Mouse (Mus musculus): ENCODE measurements around the gene Cyp2c65.

DNA sequence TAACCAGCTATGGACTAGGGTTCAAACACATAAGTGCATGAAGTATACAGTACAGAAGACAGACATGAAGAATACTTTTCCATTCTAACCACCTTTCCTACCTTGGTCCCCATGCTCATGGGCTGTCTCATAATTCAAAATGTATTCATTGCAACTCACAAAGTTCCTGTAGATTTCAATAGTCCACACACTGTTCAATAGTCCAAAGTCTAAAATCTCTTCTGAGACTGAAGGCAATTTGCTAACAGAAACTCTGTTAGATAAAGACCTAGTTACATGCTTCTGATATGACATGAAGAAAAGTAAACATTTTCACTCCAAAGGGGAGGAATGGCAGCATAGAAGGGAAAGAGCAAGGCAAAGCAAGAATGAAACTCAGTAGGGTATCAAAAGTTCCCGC, 2.9 kb upstream of the Cyp2c65 start:
- TF ChIP-seq CTCF (IDR thresholded peaks at IDR 0.05; ENCODE audit: low read depth, low read length) (no peak), POLR2A (IDR thresholded peaks at IDR 0.05; ENCODE audit: extremely low read depth, insufficient read depth, low read length) (no peak)

All from liver, adult 2 months (tissue).